Mouse (Mus musculus) cerebellum, postnatal 25 days (tissue): ENCODE results near the gene Zfp985.
"Not testable (repeated sequence)": the region's sequence is repeated elsewhere in the genome, so short reads cannot be mapped to it uniquely, and the experiment has no call there.

Source experiments
- DNase-seq, 2 experiments: peaks; one replicate each; pipeline ENCODE4 v3.0.0; 2021; ENCODE audit warnings: mixed read lengths in 2 of 2

The Zfp985 gene

DNA sequence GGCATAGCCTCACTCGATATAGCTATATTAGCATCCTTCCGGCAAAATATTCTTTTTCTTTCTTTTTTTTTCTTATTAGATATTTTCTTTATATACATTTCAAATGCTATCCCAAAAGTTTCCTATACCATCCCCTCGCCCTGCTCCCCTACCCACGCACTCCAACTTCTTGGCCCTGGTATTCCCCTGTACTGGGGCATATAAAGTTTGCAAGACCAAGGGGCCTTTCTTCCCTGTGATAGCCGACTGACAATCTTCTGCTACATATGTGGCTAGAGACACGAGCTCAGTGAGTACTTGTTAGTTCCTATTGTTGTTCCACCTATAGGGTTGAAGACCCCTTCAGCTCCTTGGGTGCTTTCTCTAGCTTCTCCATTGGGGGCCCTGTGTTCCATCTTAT lies 53.4 kb downstream of the Zfp985 start:
- DNase-seq, result not testable (repeated sequence)

DNA sequence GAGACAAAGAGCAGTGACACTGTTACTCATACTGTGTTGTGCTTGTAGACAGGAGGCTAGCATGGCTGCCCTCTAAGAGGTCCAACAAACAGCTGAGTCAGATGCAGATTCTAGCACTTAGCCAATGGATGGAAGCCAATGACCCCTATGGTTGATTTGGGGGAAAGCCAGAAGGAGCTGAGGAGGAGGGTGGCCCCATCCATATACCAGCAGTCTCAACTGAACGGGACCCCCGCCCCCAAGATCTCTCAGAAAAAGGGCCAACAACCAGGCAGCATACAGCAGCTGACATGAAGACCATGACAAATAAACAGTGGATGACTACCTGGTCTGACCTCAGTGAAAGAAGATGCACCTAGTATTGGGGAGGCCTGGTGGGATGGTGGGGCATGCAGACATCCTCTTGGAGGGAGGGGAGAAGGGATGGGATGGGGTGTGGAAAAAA lies 80.8 kb downstream of the Zfp985 start:
- not testable (repeated sequence) for DNase-seq
